Mouse (Mus musculus) right cerebral cortex, postnatal 36 days (tissue): Measurements from ENCODE around the gene Cnot4.
"Not testable (repeated sequence)": the region's sequence is repeated elsewhere in the genome, so short reads cannot be mapped to it uniquely, and the experiment has no call there.

Experiments used
- DNase-seq, 2 experiments: peaks; one replicate each; pipeline ENCODE4 v3.0.0; 2022; ENCODE audit warnings: low spot score in 2 of 2, mixed read lengths in 1 of 2

The Cnot4 gene

DNA sequence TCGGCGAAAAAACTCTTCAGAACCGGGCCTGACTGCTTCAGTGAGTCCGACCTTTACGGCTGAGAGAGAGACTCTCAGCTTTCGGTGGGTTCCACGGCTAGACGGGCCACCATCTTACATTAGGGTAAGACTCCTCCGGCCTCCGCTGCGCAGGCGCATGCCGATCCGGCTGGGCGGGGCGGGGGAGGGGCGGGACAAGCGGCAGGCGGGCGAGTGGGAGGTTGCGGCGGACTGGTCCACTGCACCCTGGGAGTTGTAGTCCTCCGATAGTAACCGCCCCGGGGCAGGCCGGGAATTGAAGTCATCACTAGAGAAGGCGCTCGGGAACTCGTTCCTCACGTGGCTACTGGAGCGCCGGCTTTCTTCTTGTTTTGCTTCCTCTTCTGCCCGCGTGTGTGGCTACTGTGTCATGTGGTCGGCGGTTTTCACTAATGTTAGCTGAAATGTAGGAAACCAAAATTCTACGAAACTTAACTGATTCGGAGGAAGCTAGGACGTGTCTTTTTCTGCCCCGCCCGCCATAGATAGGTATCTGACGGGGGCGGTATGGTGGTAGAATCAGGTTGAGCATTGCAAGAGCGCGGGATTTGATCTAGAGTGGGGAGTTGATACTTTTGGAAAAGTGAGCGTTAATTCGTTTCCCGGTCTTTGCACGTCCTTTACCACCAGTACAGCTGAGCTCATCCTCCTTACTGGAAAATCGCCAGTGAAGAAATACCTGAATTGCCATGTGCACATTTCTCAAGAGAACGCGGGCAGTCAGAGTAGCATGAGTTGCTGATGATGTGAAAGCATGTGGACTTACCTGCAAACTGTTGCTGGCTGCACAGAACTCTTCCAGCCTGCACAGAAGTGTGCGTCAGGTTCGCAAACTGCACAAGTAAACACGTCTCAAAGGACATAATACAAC lies at the start of gene Cnot4:
Gene Cnot4, minus strand, starts transcription at position 146 of the 910 bp plus-strand sequence.
- DNase-seq = peak; percentile 99

DNA sequence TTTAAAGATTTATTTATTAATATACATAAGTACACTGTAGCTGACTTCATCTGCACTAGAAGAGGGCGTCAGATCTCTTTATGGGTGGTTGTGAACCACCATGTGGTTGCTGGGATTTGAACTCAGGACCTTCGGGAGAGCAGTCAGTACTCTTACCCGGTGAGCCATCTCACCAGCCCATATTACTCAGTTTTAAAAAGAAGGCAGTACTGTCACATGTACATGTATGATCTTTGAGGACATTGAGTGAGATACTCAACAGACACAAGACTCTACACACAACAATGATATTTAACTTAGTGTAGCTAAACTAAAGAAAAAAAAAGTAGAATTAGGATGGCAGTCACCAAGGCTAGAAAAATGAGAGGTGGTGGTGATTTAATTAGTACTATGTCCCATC lies 45.8 kb upstream of the Cnot4 start:
- not testable (repeated sequence) for DNase-seq

DNA sequence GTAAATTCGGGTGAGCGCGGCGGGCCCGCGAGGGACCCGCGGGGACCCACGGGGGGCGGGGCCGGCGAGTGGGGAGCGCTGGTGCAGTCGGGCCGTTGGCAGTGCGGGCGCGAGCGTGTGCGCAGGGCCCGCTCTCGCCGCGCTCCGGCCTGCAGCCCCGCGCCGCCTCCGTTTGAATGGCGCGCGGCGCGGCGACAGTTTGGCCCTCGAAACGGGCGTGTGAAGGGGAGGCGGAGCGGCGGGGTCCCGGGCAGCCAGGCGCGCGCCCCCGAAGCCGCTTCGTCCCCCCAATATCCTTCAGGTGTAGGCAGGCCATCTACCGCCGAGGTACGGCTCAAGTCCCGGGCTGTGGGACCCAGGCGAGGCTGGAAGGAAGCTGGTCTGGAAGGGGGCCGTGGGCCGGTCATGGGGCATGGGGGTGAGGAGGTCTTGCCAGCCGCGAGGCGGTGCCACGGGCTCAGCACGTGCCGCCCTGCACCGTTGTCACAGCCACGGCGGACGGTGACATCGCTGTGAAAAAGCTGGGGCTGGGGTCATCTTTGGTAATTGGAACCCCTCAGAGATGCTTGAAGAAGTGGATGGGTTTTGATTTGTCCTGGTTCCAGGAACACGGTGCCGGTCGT lies 44.2 kb upstream of the Cnot4 start:
- DNase-seq = peak in 1 of 2 experiments; percentile 7

- peak; percentile 70 to 73 for DNase-seq
Observed at GRCm38 (mm10) chr6:35176979-35177649, 43.6 kb upstream of the Cnot4 start, which contains the start of gene Nup205. Gene Nup205 (plus strand): TSS chr6:35177421.

DNA sequence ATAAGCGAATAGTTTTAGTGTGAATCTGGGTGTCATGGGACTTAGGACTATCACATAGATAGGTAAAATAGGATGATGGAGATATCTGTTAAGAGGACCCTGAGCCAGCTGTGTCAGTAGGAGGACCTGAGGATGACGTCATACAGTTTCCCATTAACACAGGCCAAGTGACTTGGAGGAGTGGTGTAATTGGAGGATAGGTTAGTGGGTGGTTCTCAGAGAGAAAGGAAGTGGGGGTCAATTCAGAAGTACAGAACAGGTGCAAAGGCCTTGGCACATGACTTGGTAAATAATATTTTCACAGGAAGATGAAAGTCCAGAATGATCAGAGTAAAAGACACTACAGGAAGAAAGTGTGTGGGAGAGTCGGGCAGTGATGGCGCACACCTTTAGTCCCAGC lies 39.7 kb upstream of the Cnot4 start:
- DNase-seq = no peak

DNA sequence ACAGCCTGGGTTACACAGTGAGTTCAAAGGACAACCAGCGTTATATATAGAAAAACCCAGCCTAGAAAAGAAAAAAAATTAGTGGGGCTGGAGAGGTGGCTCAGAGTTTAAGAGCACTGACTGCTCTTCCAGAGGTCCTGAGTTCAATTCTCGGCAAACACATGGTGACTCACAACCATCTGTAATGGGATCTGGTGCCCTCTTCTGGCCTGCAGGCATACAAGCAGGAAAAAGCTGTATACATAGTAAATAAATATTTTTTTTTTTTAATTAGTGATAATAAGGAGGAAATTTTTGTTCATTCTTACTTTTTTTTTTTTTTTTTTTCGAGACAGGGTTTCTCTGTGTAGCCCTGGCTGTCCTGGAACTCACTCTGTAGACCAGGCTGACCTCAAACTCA lies 38.5 kb upstream of the Cnot4 start:
- not testable (repeated sequence) for DNase-seq

GRCm38 (mm10) chr6:35169250-35169649 lies 35.7 kb upstream of the Cnot4 start:
- DNase-seq = no peak

- no peak for DNase-seq
Observed at GRCm38 (mm10) chr6:35154540-35154939, 21.0 kb upstream of the Cnot4 start.

GRCm38 (mm10) chr6:35147726-35148422 lies 14.3 kb upstream of the Cnot4 start:
- DNase-seq = no peak

DNA sequence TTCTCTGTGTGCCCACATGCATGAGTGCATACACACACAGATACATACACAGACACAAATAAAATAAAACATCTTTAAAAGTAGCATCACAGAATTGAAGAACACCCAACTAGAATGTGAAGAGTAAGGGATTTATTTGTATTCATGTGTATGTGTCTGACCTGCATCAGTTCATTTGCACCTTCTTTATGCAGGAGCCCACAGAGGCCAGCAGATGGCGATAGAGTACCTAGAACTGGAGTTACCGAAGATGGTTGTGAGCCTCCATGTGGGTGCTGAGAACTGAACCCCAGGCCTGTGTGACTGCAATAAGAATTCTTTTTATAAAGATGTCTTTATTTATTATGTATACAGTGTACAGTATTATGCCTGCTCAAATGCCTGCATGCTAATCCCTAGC lies 12.0 kb upstream of the Cnot4 start:
- no peak for DNase-seq

DNA sequence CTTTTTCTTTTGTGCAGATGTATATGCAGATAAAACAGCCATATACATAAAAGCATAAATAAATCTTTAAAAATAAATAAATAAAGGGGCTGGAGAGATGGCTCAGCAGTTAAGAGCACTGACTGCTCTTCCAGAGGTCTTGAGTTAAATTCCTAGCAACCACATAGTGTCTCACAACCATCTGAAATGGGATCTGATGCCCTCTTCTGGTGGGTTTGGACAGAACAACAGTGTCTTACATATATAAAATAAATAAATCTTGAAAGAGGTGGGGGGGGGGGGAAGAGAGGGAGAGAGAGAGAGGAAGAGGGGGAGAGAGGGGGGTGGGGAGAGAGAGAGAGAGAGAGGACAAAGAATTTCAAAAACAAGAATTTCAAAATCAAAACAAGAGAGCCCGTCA lies 6.8 kb upstream of the Cnot4 start:
- DNase-seq = no peak

GRCm38 (mm10) chr6:35134844-35135243 lies 1.3 kb upstream of the Cnot4 start:
- DNase-seq = no peak

GRCm38 (mm10) chr6:35133246-35133578 lies 312 bp downstream of the Cnot4 start:
- no peak for DNase-seq

DNA sequence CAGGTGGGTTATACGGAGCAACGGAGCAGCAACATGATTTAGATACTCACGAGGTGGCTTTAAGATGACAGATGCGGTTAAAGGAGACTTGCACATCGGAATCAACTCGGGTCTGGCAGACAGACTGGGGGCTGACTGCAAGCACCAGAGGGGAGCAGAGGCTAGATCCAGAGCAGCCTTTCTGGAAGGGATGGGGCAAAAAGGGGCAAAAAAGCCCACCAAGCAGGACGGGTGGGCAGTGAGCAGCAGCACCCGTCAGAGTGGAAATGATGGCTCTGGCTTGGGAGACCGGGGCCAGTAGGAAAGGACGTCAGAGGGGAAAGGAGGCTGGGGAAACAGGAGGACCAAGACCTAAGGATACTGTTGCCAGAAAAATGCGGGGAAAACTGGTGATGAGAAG lies 718 bp downstream of the Cnot4 start:
- DNase-seq = no peak

GRCm38 (mm10) chr6:35122488-35122887 lies 11.0 kb downstream of the Cnot4 start:
- DNase-seq = no peak

- no peak for DNase-seq
Observed at GRCm38 (mm10) chr6:35121925-35122324, 11.6 kb downstream of the Cnot4 start.

- no peak for DNase-seq
Observed at GRCm38 (mm10) chr6:35102457-35102856, 31.1 kb downstream of the Cnot4 start.

- DNase-seq = no peak
Observed at GRCm38 (mm10) chr6:35084927-35085326, 48.6 kb downstream of the Cnot4 start.

GRCm38 (mm10) chr6:35075148-35075547 lies 58.4 kb downstream of the Cnot4 start:
- no peak for DNase-seq

DNA sequence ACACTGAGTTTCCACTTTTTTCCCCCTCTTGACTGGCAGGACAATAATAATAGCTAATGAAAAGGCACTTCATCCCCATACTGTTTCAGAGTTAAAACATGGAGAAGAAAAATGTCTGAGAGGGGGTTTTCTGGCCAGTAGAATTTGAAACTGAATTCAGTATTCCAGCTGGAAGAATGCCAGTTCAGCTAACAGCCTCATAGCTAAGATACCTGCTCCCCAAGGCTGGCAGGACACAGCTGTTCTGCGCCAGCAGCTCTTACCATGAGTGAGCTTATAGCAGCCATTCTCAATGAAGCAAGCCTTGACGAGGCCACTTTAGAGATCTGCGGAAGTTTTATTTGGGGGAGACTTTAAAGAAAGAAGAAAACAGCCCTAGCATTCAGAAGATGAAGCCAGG lies 62.3 kb downstream of the Cnot4 start:
- no peak for DNase-seq

- no peak for DNase-seq
Observed at GRCm38 (mm10) chr6:35062446-35062845, 71.1 kb downstream of the Cnot4 start.

DNA sequence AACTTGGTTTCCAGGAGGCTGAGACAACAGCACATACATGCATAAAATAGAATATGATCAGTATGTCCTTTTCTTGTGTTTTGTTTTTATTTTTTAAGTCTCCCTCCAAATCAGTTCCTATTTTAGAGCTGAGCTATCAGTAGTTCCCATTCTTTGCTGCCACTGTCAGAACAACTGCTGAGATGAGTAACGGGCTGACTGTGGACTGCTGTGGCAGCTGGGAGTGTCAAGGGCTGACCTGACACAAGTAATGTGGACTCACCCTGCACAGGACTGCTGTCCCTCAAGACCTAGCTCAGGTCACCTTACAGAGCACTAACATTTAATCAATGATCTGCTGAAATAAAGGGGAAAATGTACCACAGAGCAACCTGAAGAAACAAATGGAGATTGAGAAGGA lies 90.4 kb downstream of the Cnot4 start:
- no peak for DNase-seq
